Mouse (Mus musculus) lung, postnatal 0 days (tissue): ENCODE results near the gene Efcab2.

ENCODE experiments used
- CTCF ChIP-seq: IDR thresholded peaks from 2 replicates; pipeline ENCODE4 v1.5.1; 2016; ENCODE audit warnings: antibody characterized with exemption, mild to moderate bottlenecking
- EP300 ChIP-seq: IDR thresholded peaks from 2 replicates; pipeline ENCODE4 v1.6.1; 2016; ENCODE audit warnings: antibody characterized with exemption, mild to moderate bottlenecking, control low read depth

- no peak for TF ChIP-seq CTCF
- no peak for TF ChIP-seq EP300
Measured at GRCm38 (mm10) chr1:178376061-178376460, 29.8 kb upstream of the Efcab2 start.
